Mouse (Mus musculus): ENCODE results near the gene Ptges2.

The Ptges2 gene

DNA sequence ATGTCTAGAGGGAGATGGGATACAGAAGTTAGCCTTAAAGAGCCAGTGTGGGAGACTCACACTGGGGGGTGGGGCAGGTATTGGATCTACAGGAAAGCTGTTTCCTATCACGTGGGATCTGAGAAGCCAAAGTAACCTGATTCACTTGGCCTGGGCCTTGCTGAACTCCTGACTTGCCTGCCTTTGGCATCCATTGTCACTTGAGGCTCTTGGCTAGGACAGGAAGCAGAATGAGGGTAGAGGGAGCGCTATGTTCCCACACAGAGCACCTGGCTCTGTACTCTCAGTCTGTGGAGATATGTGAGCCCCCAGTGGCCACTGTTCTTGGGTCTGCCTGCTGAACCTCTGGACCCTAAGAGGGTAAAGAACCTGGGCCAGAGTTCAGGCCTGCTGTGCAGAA, 20.9 kb downstream of the Ptges2 start:
- no peak for DNase-seq

DNA sequence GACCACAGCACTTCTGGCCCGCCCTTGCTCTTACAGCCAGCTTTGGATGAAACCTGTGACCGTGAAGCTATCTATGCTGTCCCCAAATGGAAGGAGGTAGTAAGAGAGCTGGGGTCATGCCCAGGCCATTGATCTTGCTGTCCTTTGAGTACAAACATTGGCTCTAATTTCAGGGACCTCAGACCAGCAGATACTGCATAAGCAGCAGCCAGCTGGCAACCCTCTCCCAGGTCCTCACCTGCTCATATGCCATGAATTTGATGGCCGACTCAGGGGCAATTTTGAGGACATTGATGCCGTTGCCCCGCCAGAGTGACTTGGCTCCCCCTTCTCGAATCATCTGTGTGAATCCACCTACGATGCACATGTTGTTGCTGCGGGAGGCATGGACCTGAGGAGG, 21.8 kb downstream of the Ptges2 start:
- DNase-seq, result no peak

DNA sequence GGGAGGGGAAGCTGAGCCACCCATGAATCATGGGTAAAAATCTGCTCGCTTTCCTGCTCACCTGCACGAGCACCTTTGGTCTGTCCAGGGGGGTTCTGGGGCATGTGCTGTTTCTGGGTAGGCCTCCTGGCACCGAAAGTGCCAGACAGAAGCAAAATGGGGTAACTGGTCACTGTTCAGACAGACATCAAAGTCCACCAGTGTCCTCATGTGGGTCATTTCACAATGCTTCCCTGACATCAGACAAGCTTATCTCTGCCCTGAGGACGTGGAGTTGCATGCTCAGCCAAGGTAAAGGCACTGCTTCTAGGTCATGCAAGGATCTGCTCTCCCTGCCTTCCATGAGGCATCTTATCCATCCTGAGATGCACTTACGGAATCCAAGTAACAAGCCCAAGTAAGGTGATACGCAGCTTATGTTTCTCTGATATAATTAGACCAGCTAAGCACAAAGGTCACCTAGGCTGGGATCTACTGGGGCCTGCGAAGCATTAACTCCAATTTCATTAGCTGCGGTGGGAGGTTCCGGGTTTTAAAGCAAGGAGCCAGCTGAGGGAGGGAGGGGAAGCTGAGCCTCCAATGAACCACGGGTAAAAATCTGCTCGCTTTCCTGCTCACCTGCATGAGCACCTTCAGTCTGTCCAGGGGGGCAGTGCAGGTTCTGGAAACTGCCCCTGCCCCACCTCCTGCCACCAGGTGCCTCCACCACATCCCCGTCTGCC, 22.9 kb downstream of the Ptges2 start:
- peak; percentile 71 to 74 for DNase-seq

DNA sequence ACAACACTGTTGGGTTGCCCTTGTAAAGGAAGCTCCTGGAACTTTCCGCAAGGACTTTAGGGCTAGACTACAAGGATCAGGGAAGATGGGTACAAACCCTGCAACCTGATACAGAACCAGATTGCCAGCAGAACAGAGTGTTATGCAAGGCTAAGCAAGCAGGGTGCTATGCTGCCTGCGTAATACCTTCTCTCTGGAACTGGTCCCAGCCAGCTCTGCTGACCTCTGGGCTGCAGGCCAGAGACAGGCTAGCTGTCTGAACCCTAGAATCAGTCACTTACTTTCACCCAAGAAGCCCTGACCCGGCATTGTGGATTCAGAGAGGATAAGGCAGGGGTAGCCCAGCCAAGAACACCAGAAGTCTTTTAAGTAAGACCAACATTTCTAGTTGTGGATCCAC, 23.7 kb downstream of the Ptges2 start:
- peak; percentile 93 to 94 for DNase-seq

DNA sequence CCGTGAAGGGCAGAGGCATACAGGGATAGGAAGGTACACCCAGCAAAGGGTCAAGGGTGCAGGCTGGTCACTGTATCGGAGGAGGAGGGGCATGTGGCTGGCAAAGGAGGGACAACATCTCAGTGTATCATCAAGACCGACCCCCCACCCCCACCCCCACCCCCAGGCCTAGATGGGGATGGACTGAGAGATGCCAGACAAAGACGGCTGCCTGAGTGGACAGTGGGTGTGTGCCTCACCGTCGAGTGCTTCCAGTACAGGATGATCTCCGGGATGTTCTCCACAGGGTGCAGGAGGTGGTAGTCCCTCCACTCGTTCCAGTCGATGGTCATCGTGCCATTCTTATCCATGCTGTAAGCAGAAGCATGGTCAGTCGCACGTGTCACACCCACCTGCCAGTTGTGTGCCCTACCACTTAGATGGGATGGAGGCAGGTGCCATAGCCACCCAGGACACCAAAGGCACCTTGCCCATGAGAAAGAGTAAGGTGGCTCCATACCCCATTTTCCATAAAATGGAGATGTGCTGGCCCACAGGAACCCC, 24.4 kb downstream of the Ptges2 start:
- DNase-seq, result no peak

DNA sequence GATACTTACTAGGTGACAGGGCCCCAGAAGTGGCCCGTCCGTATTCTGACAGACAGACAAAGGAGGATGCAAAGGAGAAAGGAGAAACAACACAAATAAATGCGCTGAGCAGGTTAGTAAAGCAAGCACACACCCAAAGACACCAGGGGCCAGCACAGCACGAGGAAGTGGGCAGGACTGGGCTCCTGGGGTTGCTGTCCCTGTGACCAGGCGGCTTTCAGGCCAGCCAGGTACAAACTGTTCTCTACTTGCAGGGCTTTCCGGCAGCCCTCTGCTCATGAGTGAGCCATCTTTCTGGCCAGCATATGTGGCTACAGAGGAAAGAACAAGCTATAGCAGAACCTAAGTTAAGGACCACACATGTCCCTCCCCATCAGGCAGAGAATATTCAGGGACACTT, 25.0 kb downstream of the Ptges2 start:
- peak in 1 of 2 experiments; percentile 51 for DNase-seq

DNA sequence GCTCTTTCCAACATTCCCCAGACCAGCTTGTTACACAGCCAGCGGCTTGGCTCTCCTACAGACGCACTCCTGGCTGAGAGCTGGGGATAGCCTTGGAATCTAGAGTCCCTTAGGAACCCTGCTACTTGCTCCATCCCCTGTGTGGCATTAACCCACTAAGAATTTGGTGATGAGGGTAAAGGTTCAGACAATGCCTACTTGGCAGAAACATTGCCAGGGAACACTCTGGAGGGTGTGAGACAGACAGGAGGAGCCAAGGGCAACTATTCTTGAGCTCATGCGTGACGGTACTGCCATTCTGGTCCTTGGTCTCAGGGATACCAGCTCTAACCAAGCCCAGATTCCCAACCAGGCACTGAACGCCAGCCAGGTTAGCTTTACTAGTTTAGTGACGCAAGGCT, 26.2 kb downstream of the Ptges2 start:
- peak; percentile 84 to 90 for DNase-seq

DNA sequence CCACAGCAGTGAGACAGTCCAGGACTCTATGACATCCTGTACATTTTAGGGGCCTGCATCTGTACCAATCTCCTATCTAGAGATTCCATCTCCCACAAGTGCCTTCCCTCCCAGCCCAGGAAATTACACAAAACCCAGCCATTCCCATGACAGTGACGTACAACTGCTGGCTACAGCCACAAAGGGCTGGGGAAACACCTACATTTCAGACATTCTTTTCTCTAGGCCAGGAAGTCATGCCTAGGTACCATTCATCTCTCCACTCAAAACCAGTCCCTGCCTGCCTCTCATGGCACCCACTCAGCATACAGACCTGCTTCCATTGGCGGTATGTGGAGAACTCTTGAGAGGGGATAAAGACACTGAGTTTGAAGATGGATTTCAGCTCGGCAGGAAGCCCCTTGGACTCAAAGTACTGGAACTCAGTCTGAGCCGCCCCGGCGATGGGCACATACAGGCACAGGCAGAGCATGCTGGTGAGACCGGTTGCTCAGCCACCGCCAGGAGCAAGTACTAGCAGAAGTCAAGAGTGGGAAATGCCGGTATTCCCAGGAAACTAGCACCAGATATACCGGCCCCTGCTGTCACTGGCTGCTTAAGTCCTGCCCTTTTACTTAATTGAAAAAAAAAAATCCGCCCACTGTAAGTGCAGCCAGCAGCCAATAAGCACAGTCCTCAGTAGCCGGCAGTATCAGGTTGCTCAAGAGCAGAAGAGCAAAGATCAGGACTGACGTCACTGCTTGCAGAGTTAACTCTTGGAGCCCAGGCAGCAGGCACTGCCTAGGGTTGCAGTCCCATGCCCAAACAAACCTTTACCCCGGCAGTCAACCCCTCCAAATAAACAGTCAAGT, 28.0 kb downstream of the Ptges2 start:
- peak; percentile 88 to 95 for DNase-seq

DNA sequence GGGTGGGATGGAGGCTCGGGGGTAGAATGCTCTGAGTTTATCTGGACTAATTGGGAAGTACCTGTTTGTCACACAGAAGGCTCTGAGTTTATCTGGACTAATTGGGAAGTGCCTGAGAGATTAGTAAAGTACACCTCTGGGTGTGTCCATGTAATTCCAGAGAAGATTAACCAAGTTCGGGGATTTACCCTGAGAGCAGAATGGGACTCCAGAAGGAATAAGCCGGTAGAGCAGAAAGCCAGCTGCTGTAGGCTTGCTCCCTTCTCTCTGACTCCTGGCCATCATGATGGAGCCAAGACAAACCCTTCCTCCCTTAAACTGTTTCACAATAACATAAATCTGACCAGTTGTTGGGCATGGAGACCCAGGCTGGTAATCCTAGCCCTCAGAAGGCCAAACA, 29.1 kb downstream of the Ptges2 start:
- DNase-seq, result no peak

DNA sequence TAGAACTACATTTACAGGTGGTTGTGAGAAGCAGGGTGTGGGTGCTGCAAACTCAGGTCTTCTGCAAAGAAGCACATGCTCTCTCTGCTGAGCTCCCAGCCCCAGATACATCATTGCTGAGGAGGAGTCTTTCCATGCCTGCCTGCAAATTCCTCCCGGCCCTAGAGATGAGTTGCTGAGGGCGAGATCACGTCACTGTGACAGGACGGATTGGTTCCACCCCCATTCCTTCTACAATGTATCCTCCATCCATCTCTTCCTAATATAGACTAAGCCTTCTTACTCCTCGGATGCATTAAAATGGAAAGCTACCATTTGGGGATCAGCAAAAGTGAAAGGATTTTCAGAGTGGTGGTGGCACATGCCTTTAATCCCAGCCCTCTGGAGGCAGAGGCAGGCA, 29.9 kb downstream of the Ptges2 start:
- DNase-seq, result no peak

DNA sequence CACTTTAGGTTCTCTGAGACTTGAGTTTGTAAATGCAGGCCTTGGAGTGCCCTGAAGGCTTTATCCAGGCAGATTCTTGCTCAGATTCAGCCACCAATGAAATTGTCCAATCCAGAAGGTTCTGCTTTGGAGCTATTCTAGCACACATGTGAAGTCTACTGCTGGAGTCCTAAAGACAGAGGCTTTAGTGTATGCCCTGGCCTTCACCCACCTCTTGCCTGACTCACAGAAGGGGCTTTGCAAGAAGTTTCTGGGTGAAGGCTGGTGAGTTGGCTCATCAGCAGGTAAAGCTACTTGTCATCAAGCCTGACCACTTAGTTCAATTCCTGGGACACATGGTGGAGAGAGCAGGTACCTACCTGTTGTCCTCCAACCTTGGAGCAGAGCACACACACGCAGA, 30.4 kb downstream of the Ptges2 start:
- DNase-seq, result no peak

DNA sequence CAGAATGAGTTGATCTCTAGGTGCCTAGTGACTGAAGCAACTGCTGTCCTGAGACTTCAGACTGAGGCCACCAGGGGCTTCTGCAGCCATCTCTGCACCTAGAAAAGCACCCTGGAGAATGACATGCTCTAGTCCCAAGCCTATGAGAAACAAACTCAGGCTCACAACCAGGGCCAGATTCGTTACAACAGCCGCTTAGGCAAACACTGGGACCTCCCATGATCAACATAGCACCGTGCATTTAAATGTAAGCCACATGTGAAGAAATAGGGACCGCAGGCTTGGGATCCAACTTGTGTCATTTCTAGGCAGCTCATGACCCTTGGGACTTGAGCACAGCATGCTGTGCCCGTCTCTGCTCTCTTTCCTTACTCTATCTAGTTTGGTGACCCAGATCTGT, 32.0 kb downstream of the Ptges2 start:
- no peak for DNase-seq

DNA sequence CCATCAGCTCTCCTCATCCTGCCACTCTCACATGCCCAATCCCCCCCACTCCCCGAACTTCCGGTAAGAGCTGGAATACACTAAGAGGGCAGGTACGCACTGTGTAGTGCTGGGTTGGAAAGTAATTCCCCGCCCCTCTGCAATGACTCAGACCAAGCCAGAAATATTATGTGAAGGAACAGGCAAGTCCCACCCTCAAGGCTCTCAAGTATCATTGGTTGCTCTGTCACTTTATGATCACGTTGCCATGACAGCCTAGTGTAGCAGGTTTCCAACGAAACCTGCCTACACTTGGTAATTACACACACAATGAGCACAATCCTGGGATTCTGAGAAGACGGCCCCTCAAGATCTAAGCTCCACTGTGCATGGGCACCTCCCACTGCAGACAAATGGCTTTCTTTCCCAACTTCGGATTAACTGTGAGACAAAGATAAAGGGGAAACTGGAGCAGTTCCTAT, 32.6 kb downstream of the Ptges2 start:
- DNase-seq, result no peak

DNA sequence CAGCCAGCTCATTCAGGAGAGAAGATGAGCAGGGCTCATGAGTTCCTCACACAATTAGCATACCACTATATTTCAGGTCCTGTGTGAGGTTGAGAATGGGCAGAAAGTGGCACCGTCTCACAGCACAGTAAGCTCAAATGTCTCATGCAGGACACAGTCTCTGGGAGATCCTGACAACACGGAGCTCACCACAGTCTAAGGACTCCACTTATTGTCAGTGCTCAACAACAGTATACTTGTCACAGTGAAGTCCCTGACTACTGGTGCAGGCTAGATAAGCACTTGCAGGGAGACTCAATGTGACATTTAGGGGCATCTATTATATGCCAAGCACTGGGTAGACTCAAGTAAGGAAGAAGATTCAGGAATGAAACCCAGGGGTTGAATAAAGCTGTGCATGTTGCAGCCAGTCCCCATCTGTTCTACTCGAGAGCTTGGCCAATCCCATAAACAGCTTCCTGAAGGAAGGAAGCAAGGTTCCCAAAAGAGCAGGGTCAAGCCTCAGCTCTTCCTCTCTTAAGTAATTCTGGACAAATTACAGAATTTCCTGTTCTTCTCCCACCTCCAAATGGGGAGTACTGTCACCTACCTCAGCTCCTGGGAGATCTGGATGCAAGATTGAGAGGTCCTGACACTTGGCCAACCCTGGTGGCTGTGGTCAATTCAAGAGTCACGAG, 33.7 kb downstream of the Ptges2 start:
- no peak for DNase-seq

DNA sequence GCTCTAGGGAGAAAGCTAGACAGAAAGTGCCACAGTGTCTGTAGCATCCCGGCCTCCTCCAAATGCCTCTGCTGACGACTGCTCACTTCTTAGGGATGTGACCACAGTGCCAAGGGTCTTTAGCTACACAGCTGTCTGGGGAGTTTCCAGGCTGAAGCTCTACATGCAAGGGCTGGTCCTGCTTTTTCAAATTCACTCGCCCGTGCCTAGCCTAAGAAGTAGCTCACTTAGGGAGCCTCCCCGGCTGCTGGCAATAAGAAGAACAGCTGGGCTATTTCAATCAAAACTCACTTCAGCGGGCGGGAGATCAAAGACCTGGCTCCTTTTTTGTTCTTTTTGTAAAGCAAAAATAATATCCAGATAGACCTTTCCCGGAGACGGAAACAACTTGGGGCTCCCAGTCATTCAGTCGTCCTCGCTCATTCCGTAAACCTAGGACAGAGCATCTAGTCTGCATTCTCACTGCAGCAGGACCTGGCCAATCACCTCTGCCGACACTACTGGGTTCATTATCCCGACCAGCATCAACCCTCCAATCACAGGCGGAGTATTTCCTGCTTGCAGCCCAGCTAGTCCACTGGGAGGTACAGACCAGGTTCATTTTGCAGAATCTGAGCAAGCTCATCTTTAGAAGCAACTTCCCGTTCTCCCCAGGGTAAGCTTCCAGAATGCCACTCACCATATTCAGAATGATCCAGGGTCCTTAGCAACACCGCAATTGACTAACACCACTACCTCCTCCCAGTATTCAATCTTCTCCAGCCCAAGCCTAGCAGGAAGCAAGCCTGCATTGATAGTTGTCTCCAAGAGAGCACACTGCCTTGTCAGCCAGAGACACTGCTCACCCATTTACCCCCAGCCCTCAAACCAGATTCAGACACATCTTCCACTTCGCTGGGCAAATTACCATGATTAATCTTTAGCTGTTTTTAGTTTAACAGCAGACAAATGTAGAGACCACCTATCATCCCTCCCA, 35.3 kb downstream of the Ptges2 start:
- DNase-seq, result peak; percentile 66 to 76

DNA sequence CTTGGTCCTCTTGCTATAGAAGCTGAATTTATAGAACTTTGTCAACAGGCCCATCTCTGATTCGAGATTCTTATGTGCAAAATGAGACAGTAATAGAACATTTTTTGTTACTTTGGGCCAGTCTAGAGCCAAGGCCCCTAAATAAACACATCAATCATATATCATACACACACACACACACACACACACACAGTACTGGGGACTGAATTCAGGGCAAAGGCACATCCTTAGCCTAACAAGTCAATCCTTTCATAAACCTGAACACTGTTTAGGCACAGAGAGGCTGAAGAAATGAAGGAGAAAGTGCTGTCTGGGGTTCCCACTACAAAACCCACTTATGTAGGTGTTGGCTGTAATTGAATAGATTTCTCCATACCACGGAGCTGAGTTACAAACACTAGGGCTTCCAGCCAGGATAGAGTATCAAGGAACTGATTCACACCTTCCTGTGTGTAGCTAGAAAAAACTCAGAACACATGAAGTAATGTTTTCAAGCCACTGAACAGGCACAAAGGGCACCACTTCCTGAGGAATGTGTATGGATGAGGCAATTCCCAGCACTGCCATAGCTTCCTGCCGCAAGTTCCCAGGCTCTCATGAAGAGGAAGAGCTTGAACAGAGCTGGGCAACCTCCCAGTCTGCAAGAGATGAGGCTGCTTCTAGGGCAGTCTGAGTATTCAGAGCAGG, 41.1 kb downstream of the Ptges2 start:
- no peak for DNase-seq

DNA sequence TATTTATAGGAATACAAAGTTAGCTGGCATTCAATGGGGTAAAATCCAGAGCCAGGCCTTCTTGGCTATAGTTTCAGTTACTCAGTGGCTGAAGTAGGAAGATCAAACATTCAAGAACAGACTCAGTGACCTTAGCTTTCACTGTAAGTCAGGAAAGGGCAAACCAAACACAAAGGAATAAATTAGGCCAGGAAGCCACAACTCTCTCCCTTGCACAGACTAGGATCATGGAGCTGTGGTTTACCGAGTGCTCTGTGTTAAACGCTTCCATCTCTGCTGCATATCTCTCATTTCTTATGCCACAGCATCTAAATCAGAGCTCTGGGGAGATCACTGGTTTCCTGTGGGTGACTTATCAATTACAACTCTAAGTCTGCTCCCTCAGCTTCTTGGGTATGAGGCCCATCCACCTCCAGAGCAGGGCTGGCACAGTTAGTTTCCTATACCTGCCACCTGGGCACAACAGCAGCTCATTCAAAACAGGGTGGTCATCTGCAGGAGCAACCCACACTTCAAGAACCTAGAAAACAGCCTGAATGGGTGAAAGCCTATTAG, 42.0 kb downstream of the Ptges2 start:
- no peak for DNase-seq

DNA sequence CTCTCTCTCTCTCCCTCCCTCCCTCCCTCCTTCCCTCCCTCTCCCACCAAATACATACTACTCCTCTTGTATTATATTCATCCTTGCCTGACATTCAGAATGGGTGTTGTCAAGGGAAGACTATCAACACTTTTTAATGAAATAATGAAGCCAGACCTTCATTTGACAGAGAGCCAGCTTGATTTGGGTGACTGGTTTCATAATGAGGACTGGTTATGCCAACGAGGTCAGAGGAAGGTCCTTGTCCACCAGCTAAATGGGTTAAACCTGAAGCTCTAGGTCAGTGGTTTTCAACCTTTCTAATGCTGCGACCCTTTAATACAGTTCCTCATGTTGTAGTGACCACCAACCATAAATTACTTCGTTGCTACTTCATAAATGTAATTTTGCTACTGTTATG, 43.0 kb downstream of the Ptges2 start:
- peak in 1 of 2 experiments; percentile 45 for DNase-seq

DNA sequence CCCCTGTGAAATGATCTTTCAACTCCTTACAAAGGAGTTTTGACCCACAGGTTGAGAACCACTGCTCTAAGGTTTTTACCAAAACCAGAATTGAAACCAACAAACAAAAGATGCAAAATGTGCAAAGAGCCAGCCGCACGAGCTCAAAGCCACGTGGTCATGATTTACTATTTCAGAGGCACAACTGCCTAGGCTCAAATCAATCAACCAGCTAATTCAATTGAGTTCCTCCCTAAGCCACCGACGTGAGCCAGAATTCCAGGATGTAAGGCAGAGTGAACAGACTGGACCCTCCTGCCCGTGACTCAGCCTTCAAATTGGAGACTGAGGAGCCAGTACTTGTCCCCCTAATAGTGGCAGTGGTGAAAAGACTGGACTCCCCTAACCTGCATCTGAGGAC, 43.5 kb downstream of the Ptges2 start:
- DNase-seq, result no peak

DNA sequence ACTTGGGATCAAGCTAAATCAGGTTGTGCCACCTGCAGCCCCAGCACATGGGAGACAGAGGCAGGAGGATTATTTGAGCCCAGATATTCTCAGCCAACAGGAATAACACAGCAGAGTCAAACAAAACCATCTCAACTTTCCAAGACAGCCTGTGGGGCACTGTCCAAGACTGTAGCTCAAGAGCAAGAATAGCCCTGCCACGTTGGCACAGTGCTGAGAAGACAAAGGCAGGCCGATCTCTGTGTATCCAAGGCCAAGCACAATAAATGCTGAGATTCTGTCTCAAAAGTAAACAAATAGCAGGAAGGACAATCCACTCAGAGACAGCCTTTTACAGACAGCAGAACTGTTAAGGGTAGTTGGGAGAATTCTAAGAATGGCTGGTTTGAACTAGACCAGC, 44.5 kb downstream of the Ptges2 start:
- DNase-seq, result no peak

DNA sequence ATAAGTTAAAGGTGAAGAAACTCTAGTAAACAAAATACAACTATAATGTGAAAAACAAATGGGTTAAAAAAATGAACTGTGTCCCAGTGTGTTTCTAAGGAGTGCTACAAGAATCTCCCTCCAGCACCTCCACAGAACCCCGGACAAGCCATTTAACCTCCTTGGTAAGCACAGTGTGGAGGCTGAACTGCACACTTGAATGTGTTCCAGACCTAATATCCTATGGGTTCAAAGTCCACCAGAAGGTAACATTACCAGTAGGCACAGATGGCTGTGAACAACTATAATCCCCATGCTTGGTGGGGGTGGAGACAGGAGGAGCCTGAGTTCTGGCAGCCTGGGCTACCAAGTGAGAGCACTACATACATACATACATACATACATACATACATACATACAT, 44.9 kb downstream of the Ptges2 start:
- no peak for DNase-seq

Data from kidney, adult 8-10 months (tissue).